Mouse (Mus musculus) retina, embryonic 14.5 days (tissue): ENCODE measurements around the gene Spr.
"Not testable (repeated sequence)": the region's sequence is repeated elsewhere in the genome, so short reads cannot be mapped to it uniquely, and the experiment has no call there.

Experiments used
- DNase-seq: peaks from one replicate; pipeline ENCODE4 v3.0.0-alpha.2; 2015; ENCODE audit warnings: low spot score

Gene Spr

DNA sequence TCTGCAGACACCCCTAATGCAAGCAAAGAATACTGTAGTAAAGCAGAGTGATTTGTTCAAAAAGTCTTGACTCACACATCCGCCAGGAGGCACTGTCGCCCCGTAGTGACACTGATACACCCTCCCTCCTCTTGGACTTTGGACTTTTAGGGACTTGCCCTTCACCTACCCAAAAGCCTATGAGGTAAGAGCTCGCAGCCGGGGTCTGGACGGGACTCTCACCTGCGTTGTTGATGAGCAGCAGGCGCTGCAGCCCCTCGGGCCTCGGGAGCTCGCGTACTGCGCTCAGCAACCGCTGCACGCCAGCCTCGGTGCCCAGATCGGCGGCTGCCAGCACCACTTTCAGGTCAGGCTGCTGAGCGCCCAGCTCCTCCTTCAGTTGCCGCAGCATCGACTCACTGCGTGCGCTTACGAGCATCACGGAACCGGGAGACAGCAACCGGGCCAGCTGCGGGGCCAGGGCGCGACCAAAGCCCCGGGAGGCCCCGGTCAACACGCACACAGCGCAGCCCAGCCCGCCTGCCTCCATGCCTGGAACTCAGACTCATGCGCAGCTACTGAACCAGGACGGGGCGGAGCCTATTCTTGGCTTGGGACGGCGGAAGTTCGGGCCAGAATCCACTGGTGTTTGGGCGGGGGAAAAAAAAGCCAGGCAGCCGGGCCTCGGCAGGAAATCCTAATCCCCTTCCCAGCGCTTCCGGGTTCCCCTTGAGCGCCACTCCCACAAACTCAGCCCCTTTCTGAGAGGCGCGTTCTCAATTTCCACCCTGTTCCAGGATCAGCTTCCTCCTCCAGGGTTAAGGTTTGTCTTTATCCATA is at the start of gene Spr:
Spr (minus strand) TSS at position 550 of the 819 bp plus-strand sequence.
- peak; percentile 89 for DNase-seq

DNA sequence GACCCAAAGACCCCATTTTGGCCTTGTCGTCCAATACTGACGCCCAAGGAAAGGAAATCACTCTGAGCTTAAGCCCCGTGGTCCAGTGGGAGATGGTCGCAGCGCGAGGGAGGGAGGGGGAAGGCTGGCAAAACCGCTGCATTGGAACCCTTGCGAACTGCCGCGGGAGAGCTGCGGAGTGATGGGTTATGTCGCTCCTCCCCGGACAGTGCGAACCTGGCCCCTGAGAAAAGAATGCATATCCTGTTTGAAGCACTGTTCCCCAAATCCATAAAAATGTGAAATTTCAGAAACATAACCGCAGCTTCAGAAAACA is 49.1 kb upstream of the Spr start:
- DNase-seq: no peak

DNA sequence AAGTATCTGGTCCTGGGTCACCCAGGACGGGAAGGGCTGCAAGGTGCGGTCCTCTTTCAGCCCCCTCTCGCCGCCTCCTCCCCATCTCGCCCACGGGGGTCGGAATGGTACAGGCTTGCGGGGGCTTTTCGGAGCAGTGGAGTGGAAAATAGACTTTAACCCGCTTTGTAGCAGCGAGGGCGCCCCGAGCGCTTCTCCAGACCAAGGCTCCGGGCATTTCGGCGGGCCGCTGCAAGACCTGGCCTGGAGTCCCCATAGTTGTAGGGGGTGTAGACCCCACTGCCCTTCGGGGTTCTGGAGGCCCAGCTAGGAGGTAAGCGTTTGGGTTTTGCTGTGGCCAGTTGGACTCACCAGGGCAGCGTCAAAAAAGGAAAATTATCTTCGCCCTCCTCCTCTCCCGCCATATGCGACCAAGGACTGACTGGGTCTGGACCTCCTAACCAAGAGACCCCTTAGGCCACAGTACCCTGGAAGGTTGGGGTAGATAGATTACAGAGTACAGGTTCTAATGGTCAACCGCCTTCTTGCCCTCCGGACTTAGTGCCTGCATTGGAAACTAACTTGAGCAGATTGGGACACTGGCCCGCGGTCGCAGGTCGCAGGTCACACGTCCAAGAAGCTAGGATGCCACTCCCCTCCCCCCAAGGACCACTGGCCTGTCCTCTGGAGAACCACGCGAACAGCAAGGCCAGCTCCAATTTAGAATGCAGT is 48.6 kb upstream of the Spr start:
- DNase-seq: peak; percentile 37

DNA sequence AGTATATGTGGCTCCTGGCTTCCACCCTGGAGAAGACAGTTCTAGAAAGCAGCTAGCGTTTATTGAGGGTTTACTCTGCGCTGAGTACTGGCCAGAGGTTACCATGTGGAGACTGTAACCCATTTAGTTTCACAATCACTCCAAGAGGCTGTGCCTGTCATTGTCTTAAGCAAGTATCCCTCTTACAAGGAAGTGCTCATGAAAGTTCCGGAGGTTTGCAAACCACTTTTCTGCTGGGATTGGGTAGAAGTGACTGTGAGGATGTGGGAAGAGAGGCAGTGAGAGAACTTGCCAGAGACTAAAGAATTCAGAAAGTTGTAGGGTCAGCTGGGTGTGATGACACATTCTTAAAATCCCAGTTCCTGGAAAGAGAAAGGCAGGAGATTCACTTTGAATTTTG is 46.4 kb upstream of the Spr start:
- no peak for DNase-seq

DNA sequence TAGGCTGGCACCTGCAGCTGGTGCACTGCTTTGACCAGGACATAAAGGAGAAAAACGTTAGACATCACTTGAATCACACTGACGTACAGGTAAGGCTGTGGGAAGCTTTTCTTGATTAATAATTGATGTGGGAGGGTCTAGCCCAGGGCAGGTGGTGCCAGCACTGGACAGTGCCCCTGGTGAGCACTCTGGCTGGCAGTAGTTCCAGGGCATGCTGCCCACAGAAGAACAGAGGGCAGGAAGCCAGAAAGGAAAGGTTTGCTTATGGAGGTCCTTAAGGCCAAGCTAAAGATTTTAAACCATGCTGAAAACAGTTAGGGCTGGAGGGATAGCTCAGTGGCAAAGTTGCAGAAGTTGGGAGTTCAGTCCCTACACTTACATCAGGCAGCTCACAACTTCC is 42.5 kb upstream of the Spr start:
- DNase-seq: no peak

DNA sequence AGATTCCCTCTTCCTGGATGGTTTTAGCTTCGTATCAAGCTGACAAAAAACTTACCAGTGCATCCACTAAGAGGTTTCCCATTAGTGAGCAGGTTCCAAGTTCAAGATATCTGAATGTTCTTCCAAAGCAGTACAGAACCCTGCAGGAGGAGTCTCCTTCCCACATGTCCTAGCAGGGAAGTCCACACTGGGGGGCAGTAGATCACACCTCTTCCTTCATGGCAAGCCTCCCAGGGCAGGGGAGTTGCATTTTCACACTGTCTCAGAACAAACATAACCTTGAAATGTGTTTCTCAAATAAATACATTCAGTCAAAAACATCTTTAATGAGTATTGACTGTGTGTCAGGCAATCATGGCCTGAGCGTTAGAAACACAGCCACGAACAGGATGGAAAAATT is 42.0 kb upstream of the Spr start:
- no peak for DNase-seq

DNA sequence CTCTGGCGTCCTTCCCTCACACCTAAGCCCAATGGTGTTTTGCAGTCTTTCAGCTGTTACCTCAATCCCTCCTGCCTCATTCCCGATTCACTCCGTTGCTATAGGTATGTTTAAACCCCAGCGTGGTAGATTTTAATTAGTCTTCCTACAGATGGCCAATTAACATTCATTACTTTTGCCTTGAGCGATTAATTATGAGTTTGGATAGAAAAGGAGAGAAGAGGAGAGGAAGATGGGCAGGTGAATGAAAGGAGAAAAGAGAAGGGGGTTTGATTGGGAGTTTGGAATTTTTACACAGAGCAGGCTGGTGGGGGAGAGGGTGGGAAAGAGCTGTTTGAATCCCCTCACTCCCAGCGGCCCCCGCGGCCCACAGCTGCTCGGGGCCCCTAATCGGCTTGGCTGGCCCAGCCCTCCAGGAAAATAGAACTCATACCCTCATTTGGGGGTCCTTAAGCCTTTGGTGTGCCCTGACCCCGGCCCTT is 27.9 kb upstream of the Spr start:
- DNase-seq: peak; percentile 47

DNA sequence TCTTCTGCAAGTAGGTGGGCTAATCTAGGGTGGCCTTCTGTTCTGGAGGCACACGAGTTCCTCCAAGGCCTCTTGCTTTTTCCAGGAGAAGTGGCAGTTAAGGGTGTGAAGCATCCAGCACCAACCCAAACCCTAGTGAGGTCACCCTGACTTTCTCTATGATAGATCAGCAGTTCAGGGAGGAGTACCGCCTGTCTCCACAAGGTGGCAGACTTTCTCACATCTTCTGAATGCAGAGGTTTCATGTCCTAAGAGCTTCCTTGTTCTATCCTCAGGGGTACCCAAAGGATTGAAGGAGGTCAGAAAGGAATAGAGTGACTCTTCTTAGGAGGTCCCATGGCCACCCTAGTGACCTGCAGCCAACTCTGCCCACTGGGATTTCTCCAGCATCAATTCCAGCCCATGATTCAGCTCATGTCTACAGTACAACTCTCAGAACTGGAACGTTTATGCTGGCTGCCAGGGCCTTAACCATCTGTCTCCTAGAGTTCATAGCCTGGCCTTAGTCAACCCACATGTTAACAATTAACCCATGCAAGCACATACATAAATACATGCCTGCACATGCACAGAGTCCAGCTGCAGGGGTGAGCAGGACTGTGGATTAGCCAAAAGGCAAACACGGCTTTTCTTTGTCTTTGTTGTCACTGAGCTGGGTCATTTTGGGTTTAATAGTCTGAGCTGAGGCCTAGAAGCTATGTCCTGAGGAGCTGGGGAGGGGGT is 22.8 kb upstream of the Spr start:
- peak; percentile 92 for DNase-seq

DNA sequence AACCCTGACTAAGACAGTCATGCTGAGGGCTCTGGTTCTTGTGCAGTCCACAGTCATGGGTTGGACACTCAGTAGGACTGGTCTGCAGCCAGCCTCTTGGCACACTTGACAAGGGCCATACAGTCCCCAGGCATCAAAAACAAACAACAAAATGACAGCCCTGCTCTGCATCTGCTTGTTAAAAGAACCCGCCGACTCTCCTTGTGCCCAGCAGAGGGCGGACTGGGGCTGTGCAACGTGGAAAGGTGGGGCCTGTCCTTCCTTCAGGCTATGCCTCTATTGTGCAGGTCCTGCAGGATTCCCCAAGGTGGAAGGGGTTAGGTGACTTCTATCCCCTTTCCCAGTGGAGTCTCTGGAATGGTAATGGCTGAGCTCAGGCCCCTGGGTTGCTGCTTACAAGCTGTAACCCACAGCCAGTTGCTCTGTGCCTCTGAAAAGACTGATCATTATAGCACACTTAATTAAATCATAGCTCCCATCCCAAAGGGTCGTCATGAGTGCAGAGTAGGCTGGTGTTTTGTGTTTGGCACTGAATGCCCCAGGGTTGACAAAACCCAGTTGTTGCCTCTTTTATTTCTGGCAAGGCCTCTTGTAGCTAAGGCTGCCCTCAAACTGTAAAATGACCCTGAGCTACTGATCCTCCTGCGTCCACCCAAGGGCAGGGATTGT is 21.7 kb upstream of the Spr start:
- DNase-seq: peak; percentile 73

DNA sequence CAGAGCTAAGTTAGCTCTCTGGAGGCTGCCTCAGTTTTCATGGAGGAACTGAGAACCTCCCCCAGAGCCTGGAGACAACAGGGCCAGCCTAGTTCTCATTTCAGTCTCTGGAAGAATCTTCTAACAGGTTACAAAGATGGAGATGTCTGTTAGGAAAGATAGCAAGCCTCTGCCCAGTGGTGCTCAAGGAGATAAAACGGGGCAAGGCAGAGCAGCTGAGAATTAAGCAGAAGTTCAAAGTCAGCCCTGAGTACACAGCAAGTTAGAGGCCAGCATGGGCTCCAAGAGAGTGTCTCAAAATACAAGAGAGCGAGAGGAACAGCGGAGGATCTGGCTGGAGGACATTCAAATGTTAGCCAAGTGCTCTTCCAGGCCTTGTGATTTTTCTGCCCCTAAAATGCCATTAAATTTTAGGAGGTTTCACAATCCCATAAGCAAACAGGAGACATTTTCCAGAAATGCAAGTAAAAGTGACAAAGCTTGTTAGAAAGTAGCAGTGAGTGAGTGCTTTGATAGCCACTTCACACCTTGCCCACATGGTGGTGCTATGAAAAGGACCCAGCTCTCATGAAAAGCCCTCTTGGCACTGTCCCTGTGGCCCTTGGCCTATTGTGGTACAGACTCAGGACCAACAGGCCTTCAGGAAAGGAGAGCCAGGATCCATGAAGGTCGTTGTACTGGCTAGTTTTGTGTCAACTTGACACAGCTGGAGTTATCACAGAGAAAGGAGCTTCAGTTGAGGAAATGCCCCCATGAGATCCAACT is 20.7 kb upstream of the Spr start:
- DNase-seq: not testable (repeated sequence)

DNA sequence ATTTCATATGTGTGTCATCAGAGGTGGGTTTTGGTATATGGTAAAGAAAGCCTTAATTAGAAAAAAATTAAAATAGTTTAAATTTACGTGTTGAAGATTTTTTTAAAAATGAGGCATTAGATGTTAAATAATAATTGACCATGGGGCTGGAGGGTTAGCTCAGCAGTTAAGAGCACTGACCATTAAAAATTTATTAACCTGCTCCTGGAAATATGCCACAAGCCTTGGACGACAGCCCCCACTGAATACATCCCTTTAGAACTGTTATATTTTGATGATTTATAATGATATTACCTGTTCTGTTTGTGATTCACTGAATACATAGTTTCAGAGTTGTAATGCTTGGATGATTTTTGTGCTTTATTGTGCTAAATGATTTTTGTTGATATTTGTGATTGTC is 19.0 kb upstream of the Spr start:
- DNase-seq: not testable (repeated sequence)

DNA sequence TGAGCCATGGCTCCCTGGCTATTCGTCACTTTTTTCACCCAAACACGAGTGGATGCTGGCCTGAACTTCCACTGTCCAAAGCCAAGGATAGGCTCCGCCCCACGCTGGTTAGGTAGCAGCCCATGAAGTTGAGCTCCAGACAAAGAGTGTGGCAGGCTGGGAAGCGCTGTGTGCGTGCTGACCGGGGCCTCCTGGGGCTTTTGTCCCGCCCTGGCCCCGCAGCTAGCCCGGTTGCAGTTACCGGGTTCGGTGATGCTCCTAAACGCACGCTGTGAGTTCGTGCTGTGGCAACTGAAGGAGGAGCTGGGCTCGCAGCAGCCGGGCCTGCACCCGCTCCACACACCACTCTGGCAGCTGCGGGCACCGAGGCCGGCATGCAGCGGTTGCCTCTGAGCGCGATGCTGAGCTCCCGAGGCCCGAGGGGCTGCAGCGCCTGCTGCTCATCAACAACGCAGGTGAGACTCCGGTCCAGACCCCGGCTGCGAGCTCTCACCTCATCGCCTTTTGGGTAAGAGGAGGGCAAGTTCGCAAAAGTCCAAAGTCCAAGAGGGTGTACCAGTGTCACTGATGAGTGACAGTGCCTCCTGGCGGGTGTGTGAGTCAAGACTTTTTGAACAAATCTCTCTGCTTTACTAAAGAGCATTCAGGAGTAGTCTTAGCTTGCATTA is 17.4 kb upstream of the Spr start:
- peak; percentile 71 for DNase-seq

DNA sequence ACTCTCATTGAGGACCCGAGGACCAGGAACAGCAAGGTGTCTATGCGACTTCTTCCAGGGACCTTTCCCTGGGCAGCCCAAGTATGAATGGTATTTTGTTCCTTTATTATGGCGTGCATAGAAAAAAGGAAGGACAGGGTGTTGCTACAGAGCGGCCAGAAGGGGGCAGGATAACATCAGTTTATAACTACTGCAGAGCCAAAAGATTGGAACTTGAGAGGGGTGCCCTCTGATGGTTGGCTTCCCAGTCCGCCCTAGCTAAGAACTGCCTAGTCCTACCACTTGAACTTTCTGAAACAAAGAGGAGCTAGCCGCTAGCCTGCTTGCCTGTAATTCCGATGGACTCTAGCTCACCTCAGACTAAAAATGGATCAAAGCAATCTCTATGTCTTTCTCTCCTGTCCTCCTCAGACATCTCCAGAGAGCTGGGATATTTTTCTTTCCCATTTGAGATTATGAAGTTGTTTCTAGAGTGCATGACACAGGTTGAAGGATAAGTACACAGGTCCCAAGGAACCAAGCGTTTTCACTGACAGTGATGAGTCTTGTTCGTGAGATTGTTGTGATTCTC is 16.5 kb upstream of the Spr start:
- peak; percentile 95 for DNase-seq

DNA sequence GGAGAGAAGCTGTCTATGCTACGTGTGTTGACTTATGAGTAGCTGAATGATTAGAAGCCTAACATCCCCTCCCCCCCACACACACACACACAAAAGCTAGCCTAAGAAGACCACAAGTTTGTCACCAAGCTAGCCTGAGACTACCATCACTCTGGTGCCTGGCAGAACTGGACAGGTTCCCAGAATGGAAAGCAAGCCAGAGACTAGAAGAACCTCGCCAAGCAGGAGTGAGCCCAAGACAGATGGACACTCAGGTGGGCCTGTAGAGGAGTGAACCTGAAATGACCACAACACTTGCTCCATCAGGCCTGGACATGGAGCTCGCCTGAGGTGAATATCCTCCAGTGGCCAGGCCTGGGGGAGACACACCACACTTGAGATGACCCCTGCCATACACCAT is 12.8 kb upstream of the Spr start:
- no peak for DNase-seq

DNA sequence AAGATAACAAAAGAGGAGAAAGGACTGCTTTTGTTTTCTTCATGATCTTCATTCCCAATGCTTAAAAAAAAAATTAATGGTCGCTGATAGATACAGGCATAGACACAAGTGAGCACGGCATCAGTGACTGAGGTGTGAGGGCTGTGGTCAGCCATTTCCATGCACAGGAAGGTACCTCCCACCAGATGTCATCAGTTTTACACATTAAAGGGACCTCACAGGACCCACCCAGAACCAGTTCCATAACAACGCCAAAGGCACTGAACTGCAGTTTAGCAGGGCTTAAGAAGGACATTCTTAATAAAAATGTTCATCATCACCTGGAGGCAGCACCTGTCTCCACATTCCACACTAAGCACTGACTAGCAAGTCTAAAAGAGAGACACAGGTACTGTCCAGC is 10.1 kb upstream of the Spr start:
- DNase-seq: no peak

DNA sequence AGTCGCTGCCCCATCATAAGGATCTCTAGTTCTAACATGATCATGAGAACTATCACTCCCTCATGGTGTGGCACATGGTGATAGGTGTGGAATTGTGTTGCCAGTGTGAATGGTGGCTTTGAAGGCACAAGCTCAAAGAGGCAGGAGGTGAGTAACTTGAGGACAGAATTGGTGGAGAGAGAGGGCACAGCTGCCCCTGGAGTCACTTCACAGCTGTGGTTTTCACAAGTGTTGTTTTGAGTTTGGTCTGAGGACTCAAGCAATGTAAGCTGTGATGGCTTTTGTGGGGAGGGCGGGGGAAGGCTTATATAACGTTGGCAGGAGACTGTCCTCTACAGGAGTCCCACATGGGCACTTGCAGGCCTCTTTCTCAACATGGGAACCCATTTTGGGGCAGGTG is 6.9 kb upstream of the Spr start:
- no peak for DNase-seq

DNA sequence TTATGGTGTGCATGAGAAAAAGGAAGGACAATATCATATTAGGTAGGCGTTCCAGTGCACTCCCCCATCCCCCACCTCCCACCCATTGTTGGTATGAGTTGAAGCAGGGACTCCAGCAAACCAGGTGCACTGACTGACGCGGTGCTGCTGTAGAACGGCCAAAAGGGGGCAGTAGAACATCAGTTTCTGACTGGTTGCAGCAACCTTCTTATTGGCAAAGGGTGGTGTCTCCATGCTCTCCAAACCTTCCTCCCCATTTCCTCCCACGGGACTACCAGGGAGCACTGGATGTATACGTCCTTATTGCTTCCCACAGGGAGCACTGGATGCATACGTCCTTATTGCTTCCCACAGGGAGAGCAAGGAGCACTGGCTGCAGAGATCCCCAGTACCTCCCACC is 3.4 kb upstream of the Spr start:
- peak; percentile 75 for DNase-seq

DNA sequence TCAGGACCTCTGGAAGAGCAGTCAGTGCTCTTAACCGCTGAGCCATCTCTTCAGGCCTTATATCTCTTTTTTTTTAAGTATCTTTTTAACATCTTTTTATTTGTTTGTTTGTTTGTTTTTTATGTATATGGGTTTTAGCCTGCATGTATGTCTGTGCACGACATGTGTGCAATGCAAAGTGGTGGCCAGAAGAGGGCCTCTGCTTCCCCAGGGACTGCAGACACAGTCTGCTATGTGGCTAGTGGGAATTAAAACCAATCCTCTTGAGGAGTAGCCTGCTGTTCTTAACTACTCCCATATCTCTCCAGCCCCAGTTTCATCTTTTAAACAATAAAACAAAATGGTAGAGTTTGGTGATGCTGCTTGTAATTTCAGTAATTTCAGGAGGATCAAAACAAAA is 2.0 kb upstream of the Spr start:
- no peak for DNase-seq

DNA sequence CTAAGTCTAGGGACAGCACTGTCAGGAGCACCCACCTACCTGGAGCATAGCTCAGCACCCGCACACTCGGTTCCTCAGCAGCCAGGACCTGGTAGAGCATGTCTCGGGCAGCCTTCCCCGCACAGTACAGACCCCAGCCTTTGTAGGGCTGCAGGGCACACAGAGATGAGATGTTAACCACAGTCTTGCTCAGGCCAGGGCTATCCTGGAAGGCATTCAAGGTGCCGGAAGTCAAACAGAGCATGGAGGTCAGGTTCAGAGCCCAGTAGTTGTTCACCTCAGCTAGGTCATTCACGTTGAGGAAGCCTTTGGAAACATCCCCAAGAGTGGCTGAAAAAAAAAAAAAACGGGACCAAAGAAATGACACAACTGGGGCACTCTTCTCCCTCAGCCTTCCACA is 782 bp downstream of the Spr start:
- DNase-seq: not testable (repeated sequence)

DNA sequence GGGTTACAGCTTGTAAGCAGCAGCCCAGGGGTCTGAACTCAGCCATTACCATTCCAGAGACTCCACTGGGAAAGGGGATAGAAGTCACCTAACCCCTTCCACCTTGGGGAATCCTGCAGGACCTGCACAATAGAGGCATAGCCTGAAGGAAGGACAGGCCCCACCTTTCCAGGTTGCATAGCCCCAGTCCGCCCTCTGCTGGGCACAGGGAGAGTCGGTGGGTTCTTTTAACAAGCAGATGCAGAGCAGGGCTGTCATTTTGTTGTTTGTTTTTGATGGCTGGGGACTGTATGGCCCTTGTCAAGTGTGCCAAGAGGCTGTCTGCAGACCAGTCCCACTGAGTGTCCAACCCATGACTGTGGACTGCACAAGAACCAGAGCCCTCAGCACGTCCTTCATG is 4.8 kb downstream of the Spr start:
- DNase-seq: peak; percentile 46

DNA sequence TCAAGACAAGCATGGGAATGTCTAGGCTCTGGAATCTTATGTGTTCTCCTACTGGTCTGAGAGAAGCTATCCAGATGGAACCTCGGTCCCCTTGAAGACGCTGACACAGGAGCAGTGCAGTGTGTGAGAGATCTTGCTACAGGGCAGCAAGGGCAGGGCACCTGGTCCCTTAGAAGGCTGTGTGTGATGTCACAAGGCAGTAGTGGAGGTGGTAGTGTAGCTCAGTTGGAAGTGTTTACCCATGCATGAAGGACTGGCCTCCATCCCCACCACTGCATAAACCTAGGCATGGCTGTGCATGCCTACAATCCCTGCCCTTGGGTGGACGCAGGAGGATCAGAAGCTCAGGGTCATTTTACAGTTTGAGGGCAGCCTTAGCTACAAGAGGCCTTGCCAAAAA is 5.3 kb downstream of the Spr start:
- not testable (repeated sequence) for DNase-seq
